Mouse (Mus musculus) neural tube, embryonic 12.5 days (tissue): Measurements from ENCODE around the gene Apold1. TPM values are rescaled to one million over a fixed set of nuclear protein-coding genes. Genes with fewer than 3 reads are reported as not detected.

ENCODE experiments used
- ATAC-seq: fragments of 200-750 bp; cut with Nextera tagmentation; 2 replicates; pipeline ENCODE4 v1.8.0; 2017; ENCODE audit warnings: low read depth, mild to moderate bottlenecking, moderate TSS enrichment, moderate library complexity; ENCODE audit not compliant: low FRiP score
- H3K27ac ChIP-seq: fragments of 300-500 bp; sonication (generic); 2 replicates; pipeline ENCODE4 v1.5.1; 2016
- H3K27me3 ChIP-seq: fragments of 300-500 bp; sonication (generic); replicated peaks from 2 replicates; pipeline ENCODE4 v1.6.1; 2016; ENCODE audit warnings: mild to moderate bottlenecking
- H3K36me3 ChIP-seq: fragments of 300-500 bp; sonication (generic); 2 replicates; pipeline ENCODE4 v1.6.1; 2016; ENCODE audit warnings: mild to moderate bottlenecking
- H3K4me1 ChIP-seq: fragments of 300-500 bp; sonication (generic); 2 replicates; pipeline ENCODE4 v1.6.1; 2016
- H3K4me2 ChIP-seq: fragments of 300-500 bp; sonication (generic); replicated peaks from 2 replicates; pipeline ENCODE4 v1.6.1; 2016; ENCODE audit warnings: mild to moderate bottlenecking
- H3K4me3 ChIP-seq: fragments of 300-500 bp; sonication (generic); 2 replicates; pipeline ENCODE4 v1.5.1; 2016
- H3K9ac ChIP-seq: fragments of 300-500 bp; sonication (generic); 2 replicates; pipeline ENCODE4 v1.6.1; 2016; ENCODE audit warnings: mild to moderate bottlenecking
- H3K9me3 ChIP-seq: fragments of 300-500 bp; sonication (generic); 2 replicates; pipeline ENCODE4 v1.6.1; 2016; ENCODE audit warnings: mild to moderate bottlenecking
- WGBS: fragments of 180-500 bp; shearing (Covaris S2); methylation state at CpG from one replicate; pipeline ENCODE4 v1.1.7; 2016; 5-methylcytosine and 5-hydroxymethylcytosine counted together
- polyA plus RNA-seq: library from polyadenylated mRNA; unstranded; fragments of >200 nt; fragmentation: Nextera tagmentation; extraction: Ambion mirVana; gene quantifications from 2 replicates; pipeline ENCODE4 v1.2.1, GENCODE M21; 2016

Apold1 gene
- polyA plus RNA-seq, result 4.7 and 4.9 TPM in 2 replicates

DNA sequence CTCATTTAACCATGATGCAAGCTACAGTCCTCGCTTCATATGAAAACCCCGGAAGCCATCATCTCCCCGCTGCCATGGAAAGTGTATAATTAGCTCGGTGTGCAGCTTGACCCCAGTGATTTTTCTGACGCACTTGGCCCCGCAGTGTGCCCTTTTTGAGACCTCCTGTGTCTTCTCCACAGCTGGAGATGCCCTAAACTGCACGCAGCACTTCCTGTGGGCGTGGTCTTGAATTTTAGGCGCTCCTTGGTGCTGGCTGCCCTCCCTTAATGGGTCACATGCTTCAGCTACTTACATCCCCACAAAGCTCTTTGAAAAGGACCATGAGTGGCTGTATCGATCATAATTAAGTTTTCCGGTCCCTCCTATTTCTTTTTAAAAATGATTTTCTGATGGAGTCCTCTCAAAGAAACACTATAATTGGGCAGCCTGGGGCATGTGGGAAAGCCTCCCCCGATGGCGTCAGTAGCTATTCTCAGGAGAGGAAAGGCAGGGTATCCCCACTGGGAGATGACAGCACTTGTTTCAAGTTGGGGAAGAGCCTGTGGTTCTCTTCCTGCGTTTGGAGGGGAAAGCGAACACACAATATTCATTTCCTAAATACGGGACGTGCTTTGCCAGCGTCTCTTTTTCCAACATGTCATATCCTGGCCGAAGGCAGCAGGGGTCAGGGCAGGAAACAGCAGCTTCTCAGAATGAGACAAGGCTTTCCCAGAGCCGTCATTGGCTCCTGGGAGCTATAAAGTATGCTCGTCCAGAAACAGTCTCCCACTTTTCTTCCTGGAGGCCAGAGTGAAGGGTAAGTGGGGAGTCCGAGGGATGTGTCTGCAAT is at the start of gene Apold1:
Gene Apold1, plus strand, starts transcription at position 488 of the 832 bp plus-strand sequence.
- WGBS, result 37% methylated on average over 22 of the region's 22 CpGs

DNA sequence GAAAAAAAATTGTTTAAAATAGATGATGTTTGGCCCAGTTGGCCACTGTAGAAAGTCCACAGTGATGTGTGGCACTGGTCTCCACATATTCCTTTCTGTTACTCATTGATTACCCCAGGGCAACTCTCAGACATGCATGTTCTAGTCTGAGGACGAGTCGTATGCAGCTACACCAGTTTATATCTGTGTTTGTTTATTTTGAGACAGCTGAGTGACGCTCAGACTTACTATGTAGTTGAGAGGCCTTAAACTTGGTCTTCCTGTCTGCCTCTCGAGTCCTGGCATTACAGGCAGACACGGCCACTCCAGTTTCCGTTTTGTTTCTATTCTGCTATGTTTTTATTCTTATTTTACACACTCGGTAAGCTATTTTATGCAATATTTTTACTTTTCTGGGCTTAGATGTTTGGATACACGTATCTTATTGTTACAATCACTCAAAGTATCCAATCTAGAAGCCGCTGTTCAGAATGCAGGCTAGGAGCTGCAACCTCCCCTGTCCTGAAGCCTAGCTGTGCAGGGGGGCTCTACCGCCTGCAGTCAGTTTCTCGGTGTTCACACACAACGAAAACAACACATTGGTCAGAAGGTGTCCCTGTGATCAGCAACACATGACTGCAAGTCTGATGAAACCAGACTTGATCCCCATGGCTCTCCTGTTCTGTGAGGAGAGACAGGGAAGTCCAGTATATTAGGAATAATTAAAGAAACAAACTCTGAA is 48.9 kb upstream of the Apold1 start:
- H3K27ac ChIP-seq, result no peak overlapping the region
- H3K9me3 ChIP-seq, result no peaks in the 10 kb centered on the region
- no peak for ATAC-seq
- WGBS, result 86% methylated on average over 12 of the region's 12 CpGs
- H3K27me3 ChIP-seq, result no peaks in the 10 kb centered on the region
- peaks cover 9% of the 10 kb centered on the region for H3K4me1 ChIP-seq
- no peak overlapping the region for H3K4me3 ChIP-seq
- no peaks in the 10 kb centered on the region for H3K36me3 ChIP-seq
- no peak overlapping the region; the same call in 1 of the 2 replicates for H3K4me2 ChIP-seq
- H3K9ac ChIP-seq, result no peak overlapping the region

More for the DNA sequence above, at the start of gene Apold1:
- Histone ChIP-seq H3K27ac (no peak within 1 kb of the TSS), H3K9ac (no peak within 1 kb of the TSS), H3K36me3 (no peaks in the 10 kb centered on the region), H3K9me3 (no peaks in the 10 kb centered on the region), H3K4me3 (no peak within 1 kb of the TSS), H3K4me1 (peaks cover 15% of the 10 kb centered on the region), H3K4me2 (peak within 1 kb of the TSS; percentile 45), H3K27me3 (no peaks in the 10 kb centered on the region)
- ATAC-seq, result no peak

DNA sequence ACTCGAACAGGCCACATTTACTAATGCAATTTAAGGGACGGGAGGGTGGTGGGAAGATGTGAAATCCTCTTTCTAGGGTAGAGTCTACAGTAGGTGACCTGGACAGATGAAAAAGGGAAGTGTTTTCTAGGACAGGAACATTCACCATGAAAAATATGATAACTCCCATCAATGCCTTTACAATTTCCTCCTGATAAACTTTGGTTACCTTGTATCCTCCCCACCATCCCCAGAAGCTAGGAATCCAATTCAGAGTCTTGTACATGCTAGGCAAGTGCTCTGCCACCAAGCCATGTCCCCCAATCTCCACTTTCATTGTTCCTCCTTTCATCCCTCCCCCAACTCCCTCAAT is 48.3 kb upstream of the Apold1 start:
- H3K9ac ChIP-seq, result no peak overlapping the region
- no peak overlapping the region for H3K27ac ChIP-seq
- 88% methylated on average over 2 of the region's 2 CpGs for WGBS
- H3K27me3 ChIP-seq, result no peaks in the 10 kb centered on the region
- H3K36me3 ChIP-seq, result no peaks in the 10 kb centered on the region
- H3K9me3 ChIP-seq, result no peaks in the 10 kb centered on the region
- peaks cover 9% of the 10 kb centered on the region for H3K4me1 ChIP-seq
- no peak for ATAC-seq
- no peak overlapping the region for H3K4me3 ChIP-seq
- H3K4me2 ChIP-seq, result no peak overlapping the region

DNA sequence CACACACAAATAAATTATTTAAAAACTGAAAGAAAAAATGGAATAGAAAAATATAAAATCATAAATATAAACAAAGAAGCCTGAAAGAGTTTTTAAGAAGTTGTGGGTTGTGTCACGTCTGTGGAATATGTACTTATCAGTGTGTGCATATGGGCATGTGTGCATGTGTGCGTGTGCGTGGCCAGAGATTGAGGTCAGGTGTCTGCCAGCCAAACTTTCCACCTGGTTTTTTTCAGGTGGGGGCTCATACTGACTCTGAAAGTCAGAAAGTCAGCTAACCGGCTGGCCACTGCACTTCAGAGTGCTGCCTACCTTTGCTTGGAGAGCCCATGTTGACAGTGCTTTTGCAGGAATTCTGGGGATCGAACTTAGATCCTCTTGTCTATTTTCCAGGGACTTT is 47.2 kb upstream of the Apold1 start:
- Histone ChIP-seq H3K36me3 (no peaks in the 10 kb centered on the region), H3K4me3 (no peak overlapping the region), H3K9ac (no peak overlapping the region), H3K27me3 (no peaks in the 10 kb centered on the region), H3K9me3 (no peaks in the 10 kb centered on the region), H3K4me2 (no peak overlapping the region), H3K27ac (no peak overlapping the region), H3K4me1 (peaks cover 9% of the 10 kb centered on the region)
- ATAC-seq, result no peak
- 96% methylated on average over 5 of the region's 5 CpGs for WGBS

DNA sequence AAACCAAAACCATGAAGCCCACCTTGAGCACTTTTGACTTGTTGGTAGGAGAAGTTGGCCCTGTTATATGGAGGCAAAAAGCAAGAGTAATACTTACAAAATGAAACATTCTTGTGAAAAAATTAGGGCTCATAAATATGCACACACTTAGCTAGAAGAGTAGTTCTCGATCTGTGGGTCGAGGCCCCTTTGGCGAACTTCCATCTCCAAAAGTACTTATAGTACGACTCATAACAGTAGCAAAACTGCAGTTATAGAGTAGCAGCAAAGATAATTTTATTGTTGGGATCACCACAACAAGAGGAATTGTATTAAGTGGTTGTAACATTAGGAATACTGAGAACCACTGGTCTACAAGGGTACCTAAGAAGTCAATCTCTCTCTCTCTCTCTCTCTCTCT is 41.7 kb upstream of the Apold1 start:
- H3K27ac ChIP-seq, result no peak overlapping the region
- ATAC-seq, result no peak
- H3K36me3 ChIP-seq, result 0 out of 2 replicates have a peak, but pooled peaks cover 10% of the 10 kb centered on the region
- no peak overlapping the region for H3K4me2 ChIP-seq
- 89% methylated on average over 4 of the region's 4 CpGs for WGBS
- no peaks in the 10 kb centered on the region for H3K4me1 ChIP-seq
- no peaks in the 10 kb centered on the region for H3K27me3 ChIP-seq
- H3K9ac ChIP-seq, result no peak overlapping the region
- no peak overlapping the region for H3K4me3 ChIP-seq
- no peaks in the 10 kb centered on the region for H3K9me3 ChIP-seq

DNA sequence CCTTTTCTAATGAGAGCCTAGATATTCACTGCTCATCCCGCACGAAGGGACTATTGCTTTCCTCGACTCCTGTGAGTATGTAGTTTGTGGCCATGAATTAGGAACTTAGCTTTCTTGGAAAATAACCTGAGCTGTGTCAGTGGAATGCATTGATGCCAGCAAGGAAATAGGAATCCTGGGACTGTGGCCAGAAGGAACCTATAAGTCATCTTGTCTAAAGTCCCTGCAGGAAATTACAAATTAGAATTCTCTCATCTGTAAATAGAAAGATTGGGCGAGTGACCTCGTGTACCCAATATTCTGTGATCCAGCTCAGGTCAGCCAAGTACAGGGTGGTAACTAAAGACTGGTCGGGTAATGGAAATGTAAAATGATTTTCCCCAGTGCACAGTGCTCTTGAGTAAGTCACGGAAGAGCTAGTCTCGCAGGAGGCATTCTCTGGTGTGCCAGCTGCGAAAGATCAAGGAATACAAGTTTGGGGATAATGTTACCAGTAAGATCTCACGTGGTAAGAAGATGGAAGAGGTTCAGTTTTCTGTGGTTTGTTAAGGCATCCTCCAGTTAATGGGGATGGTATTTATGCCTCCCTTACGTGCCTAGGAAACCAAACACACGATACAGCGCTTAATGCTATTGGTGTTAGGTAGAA is 37.6 kb upstream of the Apold1 start:
- 85% methylated on average over 13 of the region's 13 CpGs for WGBS
- Histone ChIP-seq H3K4me1 (no peaks in the 10 kb centered on the region), H3K36me3 (0 out of 2 replicates have a peak, but pooled peaks cover 10% of the 10 kb centered on the region), H3K9ac (no peak overlapping the region), H3K9me3 (no peaks in the 10 kb centered on the region), H3K4me3 (no peak overlapping the region), H3K27me3 (no peaks in the 10 kb centered on the region), H3K4me2 (no peak overlapping the region), H3K27ac (no peak overlapping the region)
- ATAC-seq, result no peak

DNA sequence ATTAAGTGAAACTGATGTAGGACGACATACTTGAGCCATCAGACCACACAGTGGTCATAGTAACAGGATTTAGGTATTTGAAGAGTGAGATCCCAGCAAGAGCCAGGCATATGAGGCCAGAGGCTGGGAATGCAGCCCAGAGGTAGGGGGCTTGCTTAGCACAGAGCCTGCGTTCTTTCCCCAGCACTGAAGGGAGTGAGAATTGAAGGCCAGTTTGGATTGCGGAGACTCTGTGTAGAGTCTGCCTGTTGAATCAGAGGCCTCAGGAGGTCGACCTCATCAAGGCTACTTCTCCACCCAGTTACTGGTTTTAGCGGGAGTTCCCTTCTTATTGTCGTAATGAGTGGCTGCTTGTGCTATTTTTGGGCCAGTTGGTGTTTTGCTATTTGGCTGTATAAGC is 35.5 kb upstream of the Apold1 start:
- H3K4me1 ChIP-seq, result no peaks in the 10 kb centered on the region
- H3K27ac ChIP-seq, result no peak overlapping the region
- peaks cover 13% of the 10 kb centered on the region; the same call in 1 of the 2 replicates for H3K36me3 ChIP-seq
- H3K9me3 ChIP-seq, result no peaks in the 10 kb centered on the region
- H3K27me3 ChIP-seq, result no peaks in the 10 kb centered on the region
- WGBS, result 75% methylated on average over 6 of the region's 6 CpGs
- ATAC-seq, result no peak
- no peak overlapping the region for H3K4me2 ChIP-seq
- H3K4me3 ChIP-seq, result no peak overlapping the region
- H3K9ac ChIP-seq, result no peak overlapping the region

DNA sequence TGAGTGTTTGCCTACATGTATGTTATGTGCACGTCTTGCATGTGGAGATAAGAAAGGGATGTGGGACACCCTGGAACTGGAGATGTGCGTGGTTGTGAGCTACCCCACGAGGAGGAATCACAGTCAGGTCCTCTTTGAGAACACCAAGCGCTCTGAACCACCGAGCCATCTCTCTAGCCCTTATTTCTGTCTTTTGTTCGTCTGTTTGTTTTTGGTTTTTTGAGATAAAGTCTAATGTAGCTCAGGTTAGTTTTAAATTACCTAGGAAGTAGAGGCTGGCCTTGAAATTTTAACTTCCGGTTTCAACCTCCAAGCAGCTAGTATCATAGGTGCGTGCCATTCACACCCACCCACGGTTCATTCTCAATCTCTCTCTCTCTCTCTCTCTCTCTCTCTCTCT is 34.7 kb upstream of the Apold1 start:
- Histone ChIP-seq H3K9me3 (no peaks in the 10 kb centered on the region), H3K9ac (no peak overlapping the region), H3K4me2 (no peak overlapping the region), H3K36me3 (peaks cover 5% of the 10 kb centered on the region; the same call in 1 of the 2 replicates), H3K4me3 (no peak overlapping the region), H3K27me3 (no peaks in the 10 kb centered on the region), H3K27ac (no peak overlapping the region), H3K4me1 (no peaks in the 10 kb centered on the region)
- ATAC-seq, result no peak
- WGBS, result 87% methylated on average over 9 of the region's 9 CpGs

DNA sequence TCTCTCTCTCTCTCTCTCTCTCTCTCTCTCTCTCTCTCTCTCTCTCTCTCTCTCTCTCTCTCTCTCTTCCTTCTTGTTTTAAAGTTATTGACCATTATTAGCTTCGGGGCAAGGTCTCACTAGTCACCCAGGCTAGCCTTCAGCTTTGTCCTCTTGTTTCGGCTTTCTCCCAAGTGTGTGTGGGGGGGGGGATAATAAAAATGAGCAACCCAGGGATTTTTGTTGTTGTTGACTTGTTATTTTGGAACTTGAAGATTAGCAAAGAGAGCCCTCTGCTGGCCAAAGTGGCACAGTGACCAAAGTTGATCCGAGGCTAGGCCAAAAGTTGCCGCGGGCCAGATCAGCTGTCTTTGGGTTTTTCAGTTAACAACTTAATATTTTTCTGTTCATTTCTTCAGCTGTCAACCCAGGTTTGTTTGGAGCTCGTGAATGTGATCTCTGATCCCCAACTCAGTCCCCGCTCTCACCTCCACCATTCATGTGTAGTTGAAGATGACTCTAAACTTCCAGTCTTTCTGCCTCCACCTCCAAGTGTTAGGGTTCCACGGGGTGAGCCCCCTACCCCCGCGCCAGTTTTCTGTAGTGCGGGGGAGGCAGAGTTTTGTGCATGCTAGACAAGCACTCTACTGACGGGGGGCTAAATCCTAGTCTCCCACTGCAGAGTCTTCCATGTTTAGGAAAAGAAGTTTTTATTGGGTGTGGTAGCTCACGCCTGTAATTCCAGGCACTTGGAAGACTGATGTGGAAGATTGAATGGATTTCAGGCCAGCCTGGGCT is 34.0 kb upstream of the Apold1 start:
- Histone ChIP-seq H3K4me2 (no peak overlapping the region), H3K36me3 (peaks cover 3% of the 10 kb centered on the region; the same call in 1 of the 2 replicates), H3K9ac (no peak overlapping the region), H3K9me3 (no peaks in the 10 kb centered on the region), H3K4me1 (no peaks in the 10 kb centered on the region), H3K27me3 (no peaks in the 10 kb centered on the region), H3K4me3 (no peak overlapping the region), H3K27ac (no peak overlapping the region)
- 0 out of 2 replicates have a peak, but pooled peaks have one; percentile 21 for ATAC-seq
- 50% methylated on average over 13 of the region's 13 CpGs for WGBS

DNA sequence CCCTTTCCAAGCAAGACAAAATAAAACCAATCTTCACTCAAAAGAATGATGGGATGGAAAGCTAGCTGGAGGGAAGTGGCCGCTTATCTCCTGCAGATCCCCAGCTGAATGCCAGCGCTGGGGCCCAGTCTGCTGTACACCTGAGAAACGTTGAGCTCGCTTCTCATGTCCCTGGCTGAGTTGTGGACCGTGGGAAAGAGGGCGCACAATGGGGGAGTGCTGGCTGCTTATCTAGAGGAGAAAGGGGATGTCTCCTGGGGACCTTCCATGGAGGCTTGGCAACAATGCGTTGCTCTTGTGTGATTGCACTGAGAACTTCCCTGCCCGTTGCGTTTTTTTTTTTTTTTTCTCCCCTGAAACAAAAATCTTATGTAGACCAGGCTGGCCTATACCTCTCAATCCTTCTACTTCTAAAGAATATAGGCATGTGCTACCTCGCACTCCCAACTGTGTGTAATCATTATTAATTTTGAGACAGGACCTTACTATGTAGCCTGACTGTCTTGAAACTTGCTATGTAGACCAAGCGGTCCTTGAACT is 32.9 kb upstream of the Apold1 start:
- no peaks in the 10 kb centered on the region for H3K27me3 ChIP-seq
- no peaks in the 10 kb centered on the region for H3K9me3 ChIP-seq
- H3K4me3 ChIP-seq, result no peak overlapping the region
- H3K9ac ChIP-seq, result no peak overlapping the region
- WGBS, result 76% methylated on average over 11 of the region's 11 CpGs
- no peak overlapping the region for H3K4me2 ChIP-seq
- H3K4me1 ChIP-seq, result no peaks in the 10 kb centered on the region
- peaks cover 3% of the 10 kb centered on the region; the same call in 1 of the 2 replicates for H3K36me3 ChIP-seq
- ATAC-seq, result no peak
- H3K27ac ChIP-seq, result no peak overlapping the region

DNA sequence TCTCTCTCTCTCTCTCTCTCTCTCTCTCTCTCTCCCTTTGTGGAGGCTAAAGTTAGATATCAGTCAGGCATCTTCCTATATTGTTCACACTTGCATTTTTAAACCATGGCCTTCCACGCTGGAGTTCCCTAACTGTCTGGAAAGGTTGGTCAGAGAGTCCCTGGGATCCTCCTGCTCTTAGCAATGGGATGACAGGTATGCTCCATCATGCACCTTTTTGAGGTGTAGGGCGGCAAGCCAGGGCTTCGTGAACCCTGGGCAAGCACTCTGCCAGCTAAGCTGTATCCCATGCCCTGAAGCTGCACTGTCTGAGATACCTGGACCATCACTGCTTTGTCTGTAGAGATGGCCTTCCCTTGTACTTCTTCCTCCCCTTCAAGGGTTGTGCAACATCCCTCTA is 32.3 kb upstream of the Apold1 start:
- 92% methylated on average over 3 of the region's 3 CpGs for WGBS
- Histone ChIP-seq H3K27ac (no peak overlapping the region), H3K27me3 (no peaks in the 10 kb centered on the region), H3K4me2 (no peak overlapping the region), H3K9me3 (no peaks in the 10 kb centered on the region), H3K9ac (no peak overlapping the region), H3K4me1 (no peaks in the 10 kb centered on the region), H3K4me3 (no peak overlapping the region), H3K36me3 (peaks cover 3% of the 10 kb centered on the region; the same call in 1 of the 2 replicates)
- no peak for ATAC-seq
